Mouse (Mus musculus) forebrain, postnatal 0 days (tissue): ENCODE data around the gene Rab28. TPM values are rescaled to one million over a fixed set of nuclear protein-coding genes. Genes with fewer than 3 reads are reported as not detected.

Experiments
- ATAC-seq: fragments of 200-750 bp; cut with Nextera tagmentation; 2 replicates; pipeline ENCODE4 v1.8.0; 2017; ENCODE audit warnings: mild to moderate bottlenecking, moderate library complexity
- DNase-seq: peaks from one replicate; pipeline ENCODE4 v3.0.0-alpha.2; 2015
- H3K27ac ChIP-seq: fragments of 300-500 bp; sonication (generic); 2 replicates; pipeline ENCODE4 v1.5.1; 2014; ENCODE audit warnings: low read depth, mild to moderate bottlenecking, antibody characterized with exemption, low read length, moderate library complexity, mixed read lengths
- H3K27me3 ChIP-seq: fragments of 300-500 bp; sonication (generic); 2 replicates; pipeline ENCODE4 v1.6.1; 2014; ENCODE audit warnings: mild to moderate bottlenecking, low read length, mixed read lengths; ENCODE audit not compliant: insufficient read depth
- H3K36me3 ChIP-seq: fragments of 300-500 bp; sonication (generic); 2 replicates; pipeline ENCODE4 v1.6.1; 2014; ENCODE audit warnings: mild to moderate bottlenecking, moderate library complexity; ENCODE audit not compliant: insufficient read depth
- H3K4me1 ChIP-seq: fragments of 300-500 bp; sonication (generic); 2 replicates; pipeline ENCODE4 v1.6.1; 2014; ENCODE audit warnings: antibody characterized with exemption; ENCODE audit not compliant: insufficient read depth
- H3K4me2 ChIP-seq: fragments of 300-500 bp; sonication (generic); 2 replicates; pipeline ENCODE4 v1.6.1; 2014; ENCODE audit warnings: low read depth, mild to moderate bottlenecking, moderate library complexity
- H3K4me3 ChIP-seq: fragments of 300-500 bp; sonication (generic); 2 replicates; pipeline ENCODE4 v1.5.1; 2014; ENCODE audit warnings: low read depth, low read length, mixed read lengths
- H3K9ac ChIP-seq: fragments of 300-500 bp; sonication (generic); 2 replicates; pipeline ENCODE4 v1.6.1; 2014; ENCODE audit warnings: mild to moderate bottlenecking
- H3K9me3 ChIP-seq: fragments of 300-500 bp; sonication (generic); 2 replicates; pipeline ENCODE4 v1.6.1; 2016; ENCODE audit warnings: low read length
- CTCF ChIP-seq: sonication (generic); IDR thresholded peaks from 2 replicates; pipeline ENCODE4 v1.5.1; 2016; ENCODE audit warnings: antibody characterized with exemption, control low read depth, low read depth
- WGBS: fragments of 180-500 bp; shearing (Covaris S2); extraction: QIAGEN DNeasy Blood & Tissue Kit; methylation state at CpG from one replicate; pipeline ENCODE4 v1.1.7; 2014; 5-methylcytosine and 5-hydroxymethylcytosine counted together
- polyA plus RNA-seq: library from polyadenylated mRNA; unstranded; fragments of >200 nt; fragmentation: Nextera tagmentation; extraction: Ambion mirVana; gene quantifications from 2 replicates; pipeline ENCODE4 v1.2.1, GENCODE M21; 2015
- total RNA-seq: library from RNA; depleted of rRNA; stranded (reverse); fragments of >200 nt; gene quantifications from 2 replicates; pipeline ENCODE4 v1.2.3, GENCODE M21; 2014

Rab28 gene
- total and polyA plus RNA-seq, 2 experiments from 2014 or later, result 48.5 to 63.6 TPM

DNA sequence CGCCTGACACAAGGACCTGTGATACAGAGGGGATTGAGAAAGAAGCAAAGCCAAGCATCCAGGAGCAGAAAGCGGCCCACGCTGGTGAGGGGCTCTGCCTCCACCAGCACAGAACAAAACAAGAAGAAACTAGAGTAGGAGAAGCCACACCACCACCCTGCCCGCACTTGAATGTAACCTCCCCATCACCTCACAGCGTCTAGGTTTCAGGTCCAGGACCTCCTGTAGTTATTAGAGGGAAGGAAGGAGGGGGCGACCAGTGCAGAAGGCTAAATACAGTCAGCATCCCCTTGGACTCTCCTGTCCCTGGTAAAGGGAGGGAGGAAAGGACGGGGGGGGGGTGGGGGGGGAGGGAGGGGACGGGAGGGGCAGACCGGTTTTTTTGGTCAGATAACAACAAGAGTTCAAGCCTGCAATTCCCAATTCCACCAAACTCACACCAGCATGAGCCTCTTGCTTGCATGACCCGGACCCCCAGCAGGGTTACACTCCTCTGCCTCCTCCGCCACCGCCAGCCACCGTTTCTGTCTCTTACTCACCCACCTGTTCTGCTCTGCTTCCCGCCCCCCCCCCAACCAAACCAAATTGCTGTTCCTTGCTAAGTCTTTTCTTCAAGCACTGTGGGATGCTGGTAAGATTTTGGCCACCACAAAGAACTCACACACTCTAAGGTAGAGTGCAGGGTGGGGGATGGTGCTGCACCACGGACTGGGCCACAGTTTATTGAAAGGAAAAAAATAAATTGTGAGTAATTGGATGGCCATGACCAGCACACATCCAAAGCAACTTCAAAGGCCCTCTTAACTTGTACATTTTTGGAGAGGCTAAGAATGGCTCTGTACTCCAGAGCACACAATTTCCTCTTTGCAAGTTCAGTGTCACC lies 37.2 kb upstream of the Rab28 start:
- Histone ChIP-seq H3K4me2 (no peak overlapping the region), H3K4me1 (no peaks in the 10 kb centered on the region), H3K36me3 (no peaks in the 10 kb centered on the region), H3K9me3 (no peaks in the 10 kb centered on the region), H3K4me3 (no peak overlapping the region), H3K27ac (no peak overlapping the region), H3K27me3 (peaks cover 54% of the 10 kb centered on the region), H3K9ac (no peak overlapping the region)
- no peak for DNase-seq
- no peak for ATAC-seq
- 8% methylated on average over 15 of the region's 15 CpGs for WGBS
- no peak for TF ChIP-seq CTCF

DNA sequence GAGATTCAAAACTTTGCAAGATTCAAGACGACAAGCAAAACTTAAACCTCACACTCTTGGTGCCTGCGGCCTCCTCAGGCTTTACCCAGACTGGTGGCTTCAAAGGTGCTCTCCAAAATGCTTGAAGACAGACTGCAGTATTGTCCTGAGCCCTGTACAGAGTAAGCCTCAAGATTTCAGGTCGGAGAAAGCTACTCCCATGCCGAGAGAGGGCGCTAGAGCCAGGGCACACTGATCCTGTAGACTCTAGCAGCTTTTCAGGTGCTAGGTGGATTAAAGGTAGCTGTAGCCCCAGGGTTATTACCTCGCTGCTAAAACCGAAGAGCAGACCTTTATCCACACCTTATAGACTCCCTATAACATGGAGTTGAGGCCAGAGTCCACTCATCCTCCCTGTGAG lies 36.3 kb upstream of the Rab28 start:
- Histone ChIP-seq H3K9ac (no peak overlapping the region), H3K4me3 (no peak overlapping the region), H3K36me3 (no peaks in the 10 kb centered on the region), H3K27ac (no peak overlapping the region), H3K9me3 (no peaks in the 10 kb centered on the region), H3K4me2 (no peak overlapping the region), H3K27me3 (peaks cover 45% of the 10 kb centered on the region), H3K4me1 (no peaks in the 10 kb centered on the region)
- ATAC-seq (no peak), DNase-seq (no peak)
- WGBS, result 10% methylated on average over 7 of the region's 7 CpGs
- TF ChIP-seq CTCF, result no peak

DNA sequence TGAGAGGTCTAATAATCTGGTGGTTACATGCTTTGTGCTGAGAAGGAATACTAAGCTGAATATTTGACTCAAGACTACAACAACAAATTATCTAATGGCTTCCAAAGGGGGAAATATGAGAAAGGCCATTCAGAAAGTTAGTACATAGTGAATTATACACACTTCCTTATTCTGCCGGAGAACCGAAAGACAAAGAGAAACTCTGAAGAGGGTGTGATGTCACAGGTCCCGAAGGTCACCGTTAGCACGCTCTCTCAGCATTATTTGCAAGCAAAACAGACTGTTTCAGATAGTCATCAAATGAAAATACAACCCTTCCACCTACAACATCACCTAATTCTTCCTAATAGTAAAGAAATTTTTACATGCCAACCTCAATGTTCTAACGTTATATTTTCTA lies 30.9 kb upstream of the Rab28 start:
- H3K9ac ChIP-seq, result no peak overlapping the region
- H3K9me3 ChIP-seq, result no peaks in the 10 kb centered on the region
- ATAC-seq (no peak), DNase-seq (no peak)
- TF ChIP-seq CTCF, result no peak
- no peak overlapping the region for H3K27ac ChIP-seq
- no peak overlapping the region for H3K4me3 ChIP-seq
- no peaks in the 10 kb centered on the region for H3K4me1 ChIP-seq
- H3K27me3 ChIP-seq, result peaks cover under 1% of the 10 kb centered on the region; the same call in 1 of the 2 replicates
- H3K36me3 ChIP-seq, result no peaks in the 10 kb centered on the region
- no peak overlapping the region for H3K4me2 ChIP-seq
- WGBS, result 69% methylated on average over 6 of the region's 6 CpGs

DNA sequence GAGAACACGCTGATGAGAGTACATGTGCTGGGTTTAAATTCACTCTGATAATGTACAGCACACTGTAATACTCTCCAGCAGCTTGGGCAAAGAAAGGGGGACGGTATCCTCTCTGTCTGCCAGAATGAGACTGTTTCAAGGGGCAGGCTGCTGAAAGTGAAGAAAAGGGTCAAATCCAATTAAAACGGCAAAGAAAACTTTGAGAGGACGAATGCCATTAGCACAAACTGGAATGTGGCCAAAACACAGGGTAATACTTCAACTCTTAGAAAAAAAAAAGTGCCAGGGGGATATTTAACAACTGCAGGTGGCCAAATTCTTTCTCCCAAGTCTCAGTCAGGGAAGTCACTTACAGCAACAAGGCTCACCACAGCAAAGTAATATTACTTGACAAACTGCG lies 29.1 kb upstream of the Rab28 start:
- WGBS, result 25% methylated on average over 5 of the region's 5 CpGs
- H3K4me1 ChIP-seq, result no peaks in the 10 kb centered on the region
- H3K27ac ChIP-seq, result no peak overlapping the region
- no peak for TF ChIP-seq CTCF
- H3K9ac ChIP-seq, result no peak overlapping the region
- H3K27me3 ChIP-seq, result no peaks in the 10 kb centered on the region; the same call in 1 of the 2 replicates
- H3K9me3 ChIP-seq, result no peaks in the 10 kb centered on the region
- DNase-seq, result no peak
- H3K36me3 ChIP-seq, result no peaks in the 10 kb centered on the region
- H3K4me3 ChIP-seq, result no peak overlapping the region
- H3K4me2 ChIP-seq, result no peak overlapping the region
- no peak for ATAC-seq

DNA sequence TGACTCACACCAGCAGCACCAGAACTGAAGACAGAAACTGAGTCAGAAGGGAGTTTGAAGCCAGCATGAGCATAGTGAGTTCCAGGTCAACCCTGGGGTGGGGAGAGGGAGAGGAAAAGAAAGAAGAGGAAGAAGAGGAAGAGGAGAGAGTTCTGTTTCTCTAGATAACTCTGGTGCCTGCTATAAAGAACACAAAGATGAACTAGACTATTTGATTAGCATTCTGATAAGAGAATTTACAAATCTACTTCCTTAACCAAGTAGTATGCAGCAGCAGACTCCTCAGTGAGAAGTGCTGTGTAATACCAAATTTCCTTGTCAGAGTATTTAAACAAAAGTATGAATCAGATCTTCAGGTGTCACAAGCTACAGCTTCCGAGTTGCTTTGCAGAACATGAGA lies 19.1 kb upstream of the Rab28 start:
- Histone ChIP-seq H3K27ac (no peak overlapping the region), H3K4me3 (no peak overlapping the region), H3K4me1 (no peaks in the 10 kb centered on the region), H3K4me2 (no peak overlapping the region), H3K27me3 (no peaks in the 10 kb centered on the region), H3K36me3 (no peaks in the 10 kb centered on the region), H3K9me3 (no peaks in the 10 kb centered on the region), H3K9ac (no peak overlapping the region)
- DNase-seq, result no peak
- no peak for ATAC-seq
- 76% methylated on average over 1 of the region's 1 CpGs for WGBS
- TF ChIP-seq CTCF, result no peak

DNA sequence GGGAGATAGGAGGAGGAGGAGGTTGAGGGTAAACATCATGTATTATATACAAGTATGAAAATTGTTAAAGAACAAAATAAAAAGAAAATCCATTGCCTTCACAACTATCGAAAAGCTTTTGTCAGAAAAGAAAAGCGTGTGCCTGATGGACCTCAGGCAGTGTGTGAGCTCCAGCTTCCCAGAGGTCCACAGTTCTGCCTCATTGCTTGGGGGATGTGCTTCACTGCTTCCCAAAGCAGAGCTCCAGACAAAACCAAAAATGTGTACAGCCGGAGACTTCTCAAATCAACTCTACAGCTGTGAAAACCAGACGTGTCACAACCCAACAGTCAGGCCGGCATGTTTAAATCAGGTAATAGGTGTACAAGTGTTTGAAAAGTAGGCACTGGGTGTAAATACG lies 17.6 kb upstream of the Rab28 start:
- no peak overlapping the region for H3K4me3 ChIP-seq
- DNase-seq, result no peak
- H3K9me3 ChIP-seq, result no peaks in the 10 kb centered on the region
- no peak for TF ChIP-seq CTCF
- 81% methylated on average over 6 of the region's 6 CpGs for WGBS
- no peak overlapping the region for H3K9ac ChIP-seq
- H3K27me3 ChIP-seq, result no peaks in the 10 kb centered on the region
- H3K4me2 ChIP-seq, result no peak overlapping the region
- H3K27ac ChIP-seq, result no peak overlapping the region
- no peaks in the 10 kb centered on the region for H3K4me1 ChIP-seq
- ATAC-seq, result no peak
- no peaks in the 10 kb centered on the region for H3K36me3 ChIP-seq
